Mouse (Mus musculus) erythroid progenitor cell, adult 5-6 weeks (primary cell): ENCODE measurements around the gene Alpl. TPM values are rescaled to one million over a fixed set of nuclear protein-coding genes. Genes with fewer than 3 reads are reported as not detected.

Experiments used
- ATAC-seq: replicated peaks from 2 replicates; pipeline ENCODE4 v1.8.0; 2016; ENCODE audit warnings: moderate number of reproducible peaks, mild to moderate bottlenecking, moderate TSS enrichment, inconsistent platforms; ENCODE audit not compliant: poor library complexity, low FRiP score, severe bottlenecking
- total RNA-seq, 2 experiments: library from RNA; stranded (forward) in 1 of 2; stranded (reverse) in 1 of 2; fragments of 150-400 nt in 1 of 2; fragments of 186-747, 209-891 nt in 1 of 2; gene quantifications; 2 replicates each; pipeline versions ENCODE4 v1.2.3 to v1.2.4; 2015 to 2017; ENCODE audit warnings: low replicate concordance in 2 of 2

Gene Alpl
- not detected in 2 replicates for total RNA-seq (2015; ENCODE audit: low replicate concordance)
- total RNA-seq (2017; ENCODE audit: low replicate concordance): not detected in 2 replicates

DNA sequence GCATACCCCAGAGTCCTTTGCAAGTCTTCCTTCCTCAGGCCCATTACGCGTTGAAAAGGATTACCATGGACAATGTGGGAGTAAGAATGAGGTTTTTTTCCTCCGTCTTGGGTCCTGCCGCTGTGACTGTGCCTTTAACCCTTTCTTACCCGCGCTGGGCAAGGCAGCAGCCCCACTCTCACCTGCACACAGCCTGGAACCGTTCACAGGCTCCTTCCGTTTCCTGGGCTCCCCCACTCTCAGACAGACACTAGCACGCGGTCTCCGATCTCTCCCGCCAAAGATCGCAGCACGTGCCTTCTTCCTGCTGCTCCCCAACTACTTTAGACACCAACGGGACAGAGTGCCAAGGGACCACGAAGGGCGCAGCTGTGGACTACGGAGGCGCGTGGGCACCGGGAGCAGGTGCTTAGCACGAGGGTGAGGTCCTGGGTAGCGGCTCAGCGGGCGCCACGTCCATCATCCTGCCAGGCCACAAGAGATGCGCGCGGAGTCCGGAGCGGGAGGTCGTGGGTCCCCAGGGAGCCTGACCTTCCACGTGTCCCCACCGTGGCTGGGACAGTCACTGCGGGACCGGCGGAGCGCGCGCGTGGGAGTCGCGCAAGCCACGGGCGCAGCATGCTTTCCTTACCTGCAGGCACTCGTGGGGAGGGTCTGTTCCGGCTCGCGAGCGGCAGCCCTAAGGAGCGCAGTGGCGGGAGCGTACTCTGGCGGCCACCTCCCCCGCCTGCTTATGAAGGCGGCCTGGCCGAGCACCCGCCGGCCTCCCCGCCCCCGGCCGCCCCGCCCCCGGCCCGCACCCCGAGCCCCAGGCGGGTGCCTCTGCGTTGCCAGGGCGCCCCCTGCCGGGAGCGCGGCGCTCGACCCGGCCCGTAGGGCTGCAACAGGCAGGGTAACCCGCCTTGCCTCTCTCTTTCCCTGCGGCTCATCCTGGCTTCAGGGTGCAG is at the start of gene Alpl:
Alpl (minus strand) TSS at position 774 of the 947 bp plus-strand sequence.
- ATAC-seq: no peak

DNA sequence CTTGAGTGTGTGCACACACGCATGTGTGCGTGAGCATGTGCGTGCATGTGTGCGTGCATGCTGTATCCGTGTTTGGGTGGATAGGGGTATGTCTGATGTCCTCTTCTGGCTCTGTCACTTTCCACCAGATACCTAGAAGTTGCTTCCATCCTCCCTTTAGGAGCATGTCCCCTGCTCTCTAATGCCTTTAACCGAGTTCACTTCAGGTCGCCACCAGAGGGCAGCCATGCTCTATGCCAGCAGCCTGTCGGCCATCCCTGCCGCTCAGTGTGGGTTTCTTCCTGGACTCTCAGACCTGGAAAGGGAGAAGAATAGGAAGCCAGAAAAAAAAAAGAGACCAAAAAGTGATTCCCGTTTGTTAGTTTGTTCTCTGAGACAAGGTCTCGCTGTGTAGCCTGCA is 48.5 kb upstream of the Alpl start:
- no peak for ATAC-seq

DNA sequence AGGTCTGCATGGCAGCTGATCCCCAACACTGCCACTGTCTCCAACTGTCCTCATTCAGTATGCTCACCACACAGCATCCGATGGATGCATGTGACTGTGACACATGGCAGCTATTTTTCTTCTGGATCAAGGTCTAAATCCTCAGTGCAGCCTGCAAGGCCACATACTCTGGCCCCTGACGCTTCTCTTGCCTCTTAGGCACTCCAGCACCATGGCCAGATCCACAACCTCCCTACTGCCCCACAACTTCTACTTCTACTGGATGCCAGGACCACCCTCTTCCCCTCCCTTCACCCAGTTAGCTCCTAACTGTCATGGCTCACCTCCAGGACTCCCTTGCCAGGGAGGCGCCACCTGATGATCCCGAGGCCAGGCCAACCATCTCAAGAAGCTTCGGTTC is 43.3 kb upstream of the Alpl start:
- no peak for ATAC-seq

DNA sequence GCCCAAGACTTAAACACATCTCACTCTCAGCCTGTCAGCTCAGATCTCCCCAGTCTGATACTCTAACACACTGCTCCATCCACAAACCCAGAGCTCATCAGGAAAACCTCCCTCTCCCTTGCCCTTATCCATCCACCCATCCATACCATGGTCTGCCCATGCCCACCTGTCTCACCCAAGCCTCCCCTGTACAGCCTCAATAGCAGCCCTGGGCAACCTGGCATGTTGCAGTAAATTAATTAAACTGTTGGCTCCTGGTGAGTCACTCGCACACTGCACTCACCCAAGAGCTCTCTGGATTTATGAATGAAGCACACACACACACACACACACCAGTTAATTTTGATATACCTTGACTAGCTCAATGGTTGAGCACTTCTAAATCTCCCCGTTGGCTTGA is 42.6 kb upstream of the Alpl start:
- no peak for ATAC-seq

DNA sequence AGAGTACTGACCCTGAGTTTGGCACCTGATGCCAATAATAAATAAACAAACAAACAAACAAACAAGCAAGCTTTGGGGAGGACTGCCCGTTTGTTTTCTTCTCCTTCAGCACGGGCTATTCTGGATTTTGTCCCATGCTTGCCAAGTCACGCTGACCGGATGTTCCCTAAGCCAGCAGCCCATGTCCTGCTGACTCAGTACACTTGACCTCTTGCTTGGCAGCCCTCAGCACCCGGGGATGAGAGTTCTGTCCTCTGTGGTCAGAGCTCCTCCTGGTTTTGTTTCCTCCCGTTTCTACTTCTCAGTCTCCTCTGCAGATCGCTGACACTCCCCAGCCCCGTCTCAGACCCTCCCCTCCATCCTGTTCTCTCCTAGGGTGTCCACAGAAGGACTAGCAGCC is 41.6 kb upstream of the Alpl start:
- ATAC-seq: no peak

- no peak for ATAC-seq
Observed at GRCm38 (mm10) chr4:137836741-137837140, 40.6 kb upstream of the Alpl start.

DNA sequence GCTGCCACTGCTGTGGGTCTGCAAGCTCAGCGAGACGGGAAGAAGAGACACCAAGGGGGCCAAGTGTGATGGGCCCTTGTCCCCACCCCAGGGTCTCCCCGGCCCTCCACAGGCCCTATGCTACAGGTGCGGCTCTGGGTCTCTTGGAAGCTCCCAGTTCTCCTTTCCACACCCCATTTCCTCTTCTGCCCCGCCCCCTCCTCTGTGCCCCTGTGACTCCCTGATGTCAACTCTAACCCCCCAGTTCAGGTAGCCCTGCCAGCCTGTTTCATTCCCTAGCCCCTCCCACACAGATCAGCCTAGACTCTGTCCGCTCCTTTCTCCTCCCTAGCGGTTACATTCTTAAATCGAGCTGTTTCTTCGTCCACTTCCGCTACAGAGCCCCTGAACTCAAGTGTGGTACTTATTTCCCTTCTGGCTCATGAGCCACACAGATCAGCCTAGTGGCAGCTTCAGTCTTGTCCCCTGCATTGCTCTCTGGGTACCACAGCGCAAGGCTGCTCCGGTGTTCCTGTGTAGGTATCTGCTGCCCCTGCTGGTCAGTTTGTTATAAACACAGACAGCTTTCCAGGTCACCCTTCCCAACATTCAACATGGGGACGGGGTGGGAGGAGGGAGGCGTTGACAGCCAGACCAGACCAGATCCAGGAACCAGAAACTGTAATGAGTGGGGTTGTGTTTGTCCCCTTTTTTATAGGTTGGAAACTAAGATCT is 39.6 kb upstream of the Alpl start:
- ATAC-seq: no peak; the same call in 1 of the 2 replicates

- ATAC-seq: no peak
Observed at GRCm38 (mm10) chr4:137831598-137831997, 35.4 kb upstream of the Alpl start.

DNA sequence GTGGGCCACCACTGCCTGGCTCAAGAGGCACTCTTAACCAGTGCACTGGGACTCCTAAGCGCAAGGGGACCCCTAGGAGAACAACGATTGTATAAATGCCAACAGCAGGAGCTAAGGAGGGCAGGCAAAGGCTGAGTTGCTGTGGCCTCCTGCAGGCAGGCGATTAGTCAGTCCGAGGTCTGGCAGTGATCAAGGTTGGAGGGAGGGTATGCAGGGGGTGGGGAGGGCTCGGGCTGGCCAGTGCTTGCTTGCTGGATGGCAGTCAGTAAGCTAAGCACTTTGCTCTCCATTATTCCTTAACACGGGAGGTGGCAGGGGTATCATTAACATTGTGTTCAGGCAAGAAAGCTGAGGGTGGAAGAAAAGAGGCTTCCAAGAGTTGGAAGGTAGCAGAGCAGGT is 34.2 kb upstream of the Alpl start:
- ATAC-seq: no peak

- no peak for ATAC-seq
Observed at GRCm38 (mm10) chr4:137824881-137825280, 28.7 kb upstream of the Alpl start.

GRCm38 (mm10) chr4:137823542-137823941 is 27.4 kb upstream of the Alpl start:
- ATAC-seq: no peak

- no peak for ATAC-seq
Observed at GRCm38 (mm10) chr4:137822537-137822936, 26.4 kb upstream of the Alpl start.

- no peak for ATAC-seq
Observed at GRCm38 (mm10) chr4:137820721-137821120, 24.5 kb upstream of the Alpl start.

GRCm38 (mm10) chr4:137819487-137819886 is 23.3 kb upstream of the Alpl start:
- ATAC-seq: no peak

GRCm38 (mm10) chr4:137818341-137818740 is 22.2 kb upstream of the Alpl start:
- ATAC-seq: no peak

DNA sequence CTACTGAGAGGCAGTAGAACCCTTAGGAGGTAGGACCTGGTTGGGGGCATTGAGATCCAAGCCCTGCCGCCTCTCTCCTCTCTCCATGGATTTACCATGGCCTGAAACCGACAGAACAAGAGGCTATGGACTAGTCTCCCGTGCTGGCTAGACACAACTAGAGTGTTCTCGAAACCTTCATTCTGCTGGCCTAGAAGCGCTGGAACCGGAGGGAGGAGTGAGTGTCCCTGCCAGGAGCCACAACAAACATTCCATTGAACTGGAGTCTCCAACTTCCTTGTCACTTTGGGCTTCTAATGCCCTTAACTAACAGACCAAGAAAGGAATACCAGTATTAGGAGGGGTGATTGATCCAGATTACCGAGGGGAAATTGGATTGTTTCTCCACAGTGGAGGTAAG is 20.0 kb upstream of the Alpl start:
- ATAC-seq: no peak

- no peak for ATAC-seq
Observed at GRCm38 (mm10) chr4:137815473-137815872, 19.3 kb upstream of the Alpl start.

DNA sequence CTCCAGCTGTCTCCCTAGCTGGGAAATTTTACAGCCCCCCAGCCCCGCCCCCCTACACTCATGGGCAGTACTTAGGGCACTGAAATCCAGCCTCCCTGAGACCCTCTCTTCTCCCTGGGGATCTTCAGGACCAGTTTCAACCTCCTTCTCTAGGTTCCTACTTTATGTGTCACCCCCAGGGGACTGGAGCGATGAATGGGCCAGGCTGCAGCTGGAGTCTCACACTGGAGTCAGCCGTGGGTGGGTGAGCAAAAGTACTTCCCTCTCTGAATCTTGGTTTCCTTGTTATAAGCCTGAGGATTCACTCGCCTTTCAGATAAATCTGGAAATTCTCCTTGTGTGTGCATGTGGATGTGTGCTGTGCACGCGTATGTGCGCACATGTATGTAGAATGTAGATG is 18.0 kb upstream of the Alpl start:
- no peak for ATAC-seq

GRCm38 (mm10) chr4:137812946-137813708 is 16.9 kb upstream of the Alpl start:
- no peak for ATAC-seq

- ATAC-seq: no peak
Observed at GRCm38 (mm10) chr4:137809999-137810398, 13.8 kb upstream of the Alpl start.
